Mouse (Mus musculus) olfactory bulb, adult 2 months (tissue): ENCODE measurements around the gene Phf6.

Experiments used
- CTCF ChIP-seq: fragments of 200-500 bp; IDR thresholded peaks from 2 replicates; pipeline ENCODE4 v1.5.1; 2012; ENCODE audit warnings: low read depth, mild to moderate bottlenecking, low read length, moderate library complexity; ENCODE audit not compliant: insufficient read depth
- POLR2A ChIP-seq: fragments of 200-500 bp; IDR thresholded peaks from 2 replicates; pipeline ENCODE4 v1.6.1; 2012; ENCODE audit warnings: mild to moderate bottlenecking, low read depth, low read length, moderate library complexity; ENCODE audit not compliant: insufficient read depth

- no peak for TF ChIP-seq CTCF
- no peak for TF ChIP-seq POLR2A
These were observed 44.9 kb downstream of the Phf6 start for GRCm38 (mm10) chrX:52956942-52957341.
